Mouse (Mus musculus) spleen, adult 2 months (tissue): Measurements from ENCODE around the gene Gosr2. TPM values are rescaled to one million over a fixed set of nuclear protein-coding genes. Genes with fewer than 3 reads are reported as not detected.

Source experiments
- DNase-seq, 2 experiments: peaks; one replicate each; pipeline versions ENCODE4 v3.0.0 to v3.0.0-alpha.2; 2012 to 2021; ENCODE audit warnings: low spot score in 2 of 2, low read depth in 1 of 2
- H3K27ac ChIP-seq: fragments of 200-500 bp; 2 replicates; pipeline ENCODE4 v1.5.1; 2012; ENCODE audit warnings: low read length, inconsistent platforms; ENCODE audit not compliant: insufficient read depth
- H3K27me3 ChIP-seq: fragments of 200-500 bp; 2 replicates; pipeline ENCODE4 v1.6.1; 2012; ENCODE audit warnings: mild to moderate bottlenecking, moderate library complexity, low read length, inconsistent platforms; ENCODE audit not compliant: control insufficient read depth, insufficient read depth
- H3K36me3 ChIP-seq: fragments of 200-500 bp; 2 replicates; pipeline ENCODE4 v1.6.1; 2012; ENCODE audit warnings: mild to moderate bottlenecking, low read length, inconsistent platforms; ENCODE audit not compliant: control insufficient read depth, insufficient read depth
- H3K4me1 ChIP-seq: fragments of 200-500 bp; 2 replicates; pipeline ENCODE4 v1.6.1; 2011; ENCODE audit warnings: inconsistent platforms; ENCODE audit not compliant: control insufficient read depth, insufficient read depth, insufficient read length
- H3K4me3 ChIP-seq: fragments of 200-500 bp; 2 replicates; pipeline ENCODE4 v1.5.1; 2011; ENCODE audit warnings: mild to moderate bottlenecking, inconsistent platforms; ENCODE audit not compliant: insufficient read depth, insufficient read length; ENCODE audit errors: extremely low read depth
- CTCF ChIP-seq: fragments of 200-500 bp; IDR thresholded peaks from 2 replicates; pipeline ENCODE4 v1.5.1; 2011; ENCODE audit warnings: mild to moderate bottlenecking, inconsistent platforms; ENCODE audit not compliant: insufficient read depth, insufficient read length, insufficient replicate concordance; ENCODE audit errors: extremely low read depth
- POLR2A ChIP-seq: fragments of 200-500 bp; IDR thresholded peaks from 2 replicates; pipeline ENCODE4 v1.6.1; 2011; ENCODE audit warnings: low read depth, low read length, inconsistent platforms
- WGBS: fragments of 180-500 bp; shearing (Covaris S2); methylation state at CpG from one replicate; pipeline ENCODE4 v1.1.7; 2018; 5-methylcytosine and 5-hydroxymethylcytosine counted together
- polyA plus RNA-seq: library from polyadenylated mRNA; depleted of rRNA; stranded (reverse); fragments of >200 nt; gene quantifications from 2 replicates; pipeline ENCODE4 v1.2.3, GENCODE M21; 2012

Gosr2 gene
- polyA plus RNA-seq, 1 experiment = 58.5 TPM

GRCm38 (mm10) chr11:103649301-103649982 is 48.3 kb downstream of the Gosr2 start, which contains the start of gene Rprml:
TSS of gene Rprml (plus strand) at chr11:103649570.
- no peak for DNase-seq
- H3K4me3 ChIP-seq = no peak within 1 kb of the TSS; the same call in 1 of the 2 replicates
- no peak for TF ChIP-seq CTCF
- TF ChIP-seq POLR2A = no peak
- H3K27me3 ChIP-seq = peaks cover 12% of the 10 kb centered on the region
- H3K36me3 ChIP-seq = no peaks in the 10 kb centered on the region
- H3K27ac ChIP-seq = no peak within 1 kb of the TSS
- peaks cover 7% of the 10 kb centered on the region; the same call in 1 of the 2 replicates for H3K4me1 ChIP-seq
- WGBS = 2% methylated on average over 64 of the region's 71 CpGs

- H3K4me1 ChIP-seq = peaks cover 7% of the 10 kb centered on the region; the same call in 1 of the 2 replicates
- H3K4me3 ChIP-seq = no peak overlapping the region
- H3K27me3 ChIP-seq = peaks cover 12% of the 10 kb centered on the region
- no peak for DNase-seq
- 40% methylated on average over 7 of the region's 7 CpGs for WGBS
- no peak for TF ChIP-seq CTCF
- TF ChIP-seq POLR2A = no peak
- H3K27ac ChIP-seq = no peak overlapping the region
- H3K36me3 ChIP-seq = no peaks in the 10 kb centered on the region
Measured at GRCm38 (mm10) chr11:103648656-103649055, 49.0 kb downstream of the Gosr2 start.

- WGBS = 18% methylated on average over 11 of the region's 11 CpGs
- Histone ChIP-seq H3K27ac (no peak overlapping the region), H3K36me3 (no peaks in the 10 kb centered on the region), H3K4me1 (peaks cover 7% of the 10 kb centered on the region; the same call in 1 of the 2 replicates), H3K4me3 (no peak overlapping the region), H3K27me3 (peaks cover 12% of the 10 kb centered on the region)
- DNase-seq = no peak
- TF ChIP-seq POLR2A = no peak
- TF ChIP-seq CTCF = no peak
Measured at GRCm38 (mm10) chr11:103647921-103648620, 49.6 kb downstream of the Gosr2 start.

- peaks cover 7% of the 10 kb centered on the region; the same call in 1 of the 2 replicates for H3K4me1 ChIP-seq
- DNase-seq = no peak
- H3K36me3 ChIP-seq = no peaks in the 10 kb centered on the region
- peaks cover 9% of the 10 kb centered on the region for H3K27me3 ChIP-seq
- TF ChIP-seq POLR2A = no peak
- TF ChIP-seq CTCF = no peak
- no peak overlapping the region for H3K4me3 ChIP-seq
- 74% methylated on average over 6 of the region's 6 CpGs for WGBS
- no peak overlapping the region for H3K27ac ChIP-seq
Measured at GRCm38 (mm10) chr11:103646301-103646700, 51.4 kb downstream of the Gosr2 start.

GRCm38 (mm10) chr11:103645731-103646130 is 52.0 kb downstream of the Gosr2 start:
- H3K36me3 ChIP-seq = no peaks in the 10 kb centered on the region
- DNase-seq = no peak
- WGBS = 53% methylated on average over 8 of the region's 8 CpGs
- H3K27ac ChIP-seq = no peak overlapping the region
- TF ChIP-seq POLR2A (no peak), CTCF (no peak)
- H3K27me3 ChIP-seq = peaks cover 9% of the 10 kb centered on the region
- H3K4me3 ChIP-seq = no peak overlapping the region
- H3K4me1 ChIP-seq = peaks cover 7% of the 10 kb centered on the region; the same call in 1 of the 2 replicates

- no peak for DNase-seq
- 71% methylated on average over 9 of the region's 9 CpGs for WGBS
- Histone ChIP-seq H3K36me3 (no peaks in the 10 kb centered on the region), H3K4me1 (no peaks in the 10 kb centered on the region), H3K27me3 (no peaks in the 10 kb centered on the region), H3K4me3 (no peak overlapping the region), H3K27ac (no peak overlapping the region)
- no peak for TF ChIP-seq CTCF
- no peak for TF ChIP-seq POLR2A
Measured at GRCm38 (mm10) chr11:103643211-103643610, 54.5 kb downstream of the Gosr2 start.
